Mouse (Mus musculus): Measurements from ENCODE around the gene Apol9a. TPM values are rescaled to one million over a fixed set of nuclear protein-coding genes. Genes with fewer than 3 reads are reported as not detected.
"Not testable (repeated sequence)": the region's sequence is repeated elsewhere in the genome, so short reads cannot be mapped to it uniquely, and the experiment has no call there.

The Apol9a gene
- 0.44 and 0.55 TPM in 2 replicates for polyA plus RNA-seq (2015; fragmentation: Nextera tagmentation; extraction: Ambion mirVana)

DNA sequence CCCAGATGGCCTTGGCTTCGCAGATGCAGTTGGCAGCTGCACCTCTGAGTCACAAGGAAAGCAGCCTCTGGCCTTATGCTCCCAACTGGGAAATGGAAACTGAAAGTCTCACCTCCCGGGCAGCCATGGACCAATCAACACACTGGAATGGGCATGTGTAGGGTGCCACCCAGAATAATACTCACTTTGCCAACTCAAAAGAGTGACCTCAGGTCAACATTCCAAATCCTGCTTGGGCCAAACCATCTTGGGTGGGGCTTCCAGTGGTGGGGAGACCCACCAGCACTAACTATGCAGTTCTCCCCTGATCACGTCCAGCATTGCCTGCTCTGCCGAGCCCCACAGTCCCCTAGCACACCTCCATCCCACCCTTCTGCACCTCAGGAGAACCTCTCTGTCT lies at the start of gene Apol9a:
Apol9a (minus strand) TSS at position 101 of the 400 bp plus-strand sequence.
- not testable (repeated sequence) for H3K36me3 ChIP-seq (ENCODE audit: control insufficient read depth, insufficient read depth, low read length); H3K9ac ChIP-seq (ENCODE audit: low read depth, low read length); H3K9me3 ChIP-seq (ENCODE audit: control insufficient read depth, low read length); ATAC-seq; H3K27me3 ChIP-seq (replicated peaks; ENCODE audit: control insufficient read depth, insufficient read depth, low read length); H3K4me1 ChIP-seq (ENCODE audit: control insufficient read depth, insufficient read depth, low read length); H3K4me2 ChIP-seq (ENCODE audit: low read depth, low read length); H3K27ac ChIP-seq (ENCODE audit: low read length); H3K4me3 ChIP-seq (ENCODE audit: low read length)
- WGBS, result 86% methylated on average over 1 of the region's 4 CpGs

DNA sequence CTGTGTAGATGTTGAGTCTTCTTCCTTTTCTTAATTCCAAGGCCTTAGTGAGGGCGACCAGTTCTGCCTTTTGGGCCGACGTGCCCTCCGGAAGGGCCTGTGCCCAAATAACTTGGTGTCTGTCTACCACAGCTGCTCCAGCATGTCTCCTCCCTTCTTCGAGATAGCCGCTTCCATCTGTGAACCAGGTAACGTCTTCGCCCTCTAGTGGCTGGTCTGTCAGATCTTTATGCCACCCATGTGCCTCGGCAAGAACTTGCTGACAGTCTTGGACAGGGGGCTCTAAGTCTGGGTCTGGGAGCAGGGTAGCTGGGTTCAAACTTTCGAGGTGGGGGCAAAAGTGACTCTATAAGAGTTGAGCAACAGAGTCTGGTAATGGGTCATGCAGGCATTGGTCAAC lies 39.0 kb upstream of the Apol9a start:
- H3K4me1 ChIP-seq (ENCODE audit: control insufficient read depth, insufficient read depth, low read length), result not testable (repeated sequence)
- 52% methylated on average over 10 of the region's 10 CpGs for WGBS

DNA sequence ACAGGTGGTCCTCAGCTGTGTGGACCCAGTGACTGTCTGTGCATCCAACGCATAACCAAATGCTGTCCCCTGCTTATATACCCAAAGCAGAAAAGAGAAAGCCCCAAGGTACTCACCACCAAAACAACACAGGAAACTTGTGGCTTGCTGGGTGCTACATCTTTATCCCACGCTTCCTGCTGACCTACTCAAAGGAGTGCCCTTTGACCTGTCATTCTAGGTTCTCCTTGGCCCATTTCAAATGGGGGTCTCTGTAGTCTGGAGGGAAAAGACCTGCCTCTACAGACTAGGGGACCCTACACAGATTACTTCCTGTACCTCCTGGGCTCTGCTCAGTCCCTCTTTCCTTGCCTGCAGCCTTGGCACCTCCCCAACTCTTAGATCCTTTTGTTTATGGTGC lies 36.5 kb upstream of the Apol9a start, which contains the start of gene Apol7b:
Apol7b (minus strand) TSS at position 101 of the 400 bp plus-strand sequence.
- not testable (repeated sequence) for H3K27me3 ChIP-seq (replicated peaks; ENCODE audit: control insufficient read depth, insufficient read depth, low read length); H3K9ac ChIP-seq (ENCODE audit: low read depth, low read length); H3K27ac ChIP-seq (ENCODE audit: low read length); ATAC-seq; H3K4me3 ChIP-seq (ENCODE audit: low read length); H3K4me2 ChIP-seq (ENCODE audit: low read depth, low read length); H3K9me3 ChIP-seq (ENCODE audit: control insufficient read depth, low read length); H3K4me1 ChIP-seq (ENCODE audit: control insufficient read depth, insufficient read depth, low read length); H3K36me3 ChIP-seq (ENCODE audit: control insufficient read depth, insufficient read depth, low read length)
- WGBS, result 94% methylated on average over 2 of the region's 2 CpGs

More for the DNA sequence above, 39.0 kb upstream of the Apol9a start:
- not testable (repeated sequence) for H3K4me3 ChIP-seq (ENCODE audit: low read length); H3K36me3 ChIP-seq (ENCODE audit: control insufficient read depth, insufficient read depth, low read length); H3K4me2 ChIP-seq (ENCODE audit: low read depth, low read length); H3K9ac ChIP-seq (ENCODE audit: low read depth, low read length); H3K9me3 ChIP-seq (ENCODE audit: control insufficient read depth, low read length); H3K27ac ChIP-seq (ENCODE audit: low read length); H3K27me3 ChIP-seq (replicated peaks; ENCODE audit: control insufficient read depth, insufficient read depth, low read length); ATAC-seq

DNA sequence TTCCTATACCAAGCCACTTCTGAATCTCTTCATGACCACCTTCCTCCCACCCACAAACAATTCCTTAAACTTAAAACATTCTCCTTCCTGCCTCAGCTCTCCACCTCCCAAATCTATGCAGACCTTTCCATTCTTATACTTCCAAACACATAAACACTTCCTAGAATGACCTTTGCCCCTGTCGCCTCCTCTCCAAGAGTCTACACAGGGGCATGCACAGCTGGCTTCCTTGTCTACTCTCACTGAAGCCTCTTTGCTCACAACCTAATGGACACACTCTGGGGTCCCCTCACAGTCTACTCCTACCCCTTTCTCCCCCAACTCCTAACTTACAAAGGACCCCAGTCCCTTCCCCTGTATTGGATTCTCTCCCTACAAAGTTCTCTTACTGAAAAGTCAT lies 34.7 kb upstream of the Apol9a start:
- H3K9me3 ChIP-seq (ENCODE audit: control insufficient read depth, low read length); H3K4me2 ChIP-seq (ENCODE audit: low read depth, low read length); H3K4me1 ChIP-seq (ENCODE audit: control insufficient read depth, insufficient read depth, low read length); H3K36me3 ChIP-seq (ENCODE audit: control insufficient read depth, insufficient read depth, low read length); H3K9ac ChIP-seq (ENCODE audit: low read depth, low read length); H3K27me3 ChIP-seq (replicated peaks; ENCODE audit: control insufficient read depth, insufficient read depth, low read length); H3K27ac ChIP-seq (ENCODE audit: low read length); H3K4me3 ChIP-seq (ENCODE audit: low read length): not testable (repeated sequence)
- 70% methylated on average over 1 of the region's 1 CpGs for WGBS
- peak; percentile 70; the same call in 1 of the 2 replicates for ATAC-seq

DNA sequence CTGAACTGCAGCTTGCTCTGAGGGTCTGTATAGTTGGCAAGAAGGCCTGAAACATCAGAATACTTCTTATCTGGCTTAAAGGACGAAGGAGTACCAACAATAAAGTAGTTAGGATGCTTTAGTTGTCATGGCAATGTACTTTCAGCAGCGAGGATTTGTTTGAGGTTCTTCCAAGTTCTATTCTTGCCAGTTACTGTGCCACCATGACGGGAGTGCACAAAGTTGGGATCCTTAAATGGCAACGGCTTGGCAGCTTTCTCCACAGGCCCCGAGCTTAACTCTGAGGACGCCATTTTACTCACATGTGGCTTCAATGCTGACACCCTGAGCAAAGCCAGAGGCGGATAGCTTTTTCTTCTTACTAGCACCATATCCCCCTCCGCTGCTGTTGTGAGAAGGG lies 33.8 kb upstream of the Apol9a start:
- not testable (repeated sequence) for H3K4me3 ChIP-seq (ENCODE audit: low read length); H3K27ac ChIP-seq (ENCODE audit: low read length); H3K36me3 ChIP-seq (ENCODE audit: control insufficient read depth, insufficient read depth, low read length); H3K9me3 ChIP-seq (ENCODE audit: control insufficient read depth, low read length); H3K4me1 ChIP-seq (ENCODE audit: control insufficient read depth, insufficient read depth, low read length); H3K9ac ChIP-seq (ENCODE audit: low read depth, low read length); ATAC-seq; H3K4me2 ChIP-seq (ENCODE audit: low read depth, low read length); H3K27me3 ChIP-seq (replicated peaks; ENCODE audit: control insufficient read depth, insufficient read depth, low read length)
- WGBS, result 81% methylated on average over 7 of the region's 8 CpGs

DNA sequence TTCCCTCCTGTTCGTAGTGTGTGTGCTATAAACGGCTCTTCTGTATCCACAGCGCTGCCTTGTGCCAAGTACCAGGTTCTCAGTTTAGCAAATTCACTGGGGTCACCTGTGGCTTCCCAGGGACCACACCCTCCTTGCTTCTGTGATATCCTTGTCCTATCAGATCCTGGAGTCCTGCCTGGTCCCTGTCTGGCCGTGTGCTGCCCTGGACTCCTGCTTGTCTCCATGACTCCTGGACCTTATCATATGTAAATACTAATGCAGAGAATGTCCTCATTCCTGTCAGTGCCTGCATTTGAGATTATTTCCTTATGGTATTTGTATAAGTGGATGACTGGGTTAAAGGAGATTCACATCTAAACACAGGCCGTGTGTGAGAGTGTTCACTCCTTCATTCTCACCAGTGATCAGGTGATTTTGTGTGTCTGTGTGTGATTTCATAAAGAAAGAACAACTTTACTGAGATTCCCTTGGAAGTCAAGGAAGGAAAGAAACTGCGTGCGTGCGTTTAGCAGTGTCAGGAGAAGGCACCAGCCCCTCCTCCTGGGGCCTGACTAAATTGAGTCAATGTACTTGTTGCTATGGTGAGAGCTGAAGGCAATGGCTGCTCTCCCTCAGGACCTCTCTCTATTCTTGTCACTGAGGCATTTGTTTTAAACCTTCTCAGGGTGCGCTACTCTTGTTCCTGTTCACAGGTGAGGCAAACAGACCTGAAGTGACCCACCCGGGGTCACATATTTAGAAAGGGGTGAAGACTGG lies 17.9 kb upstream of the Apol9a start:
- not testable (repeated sequence) for H3K9ac ChIP-seq (ENCODE audit: low read depth, low read length); H3K4me3 ChIP-seq (ENCODE audit: low read length); H3K27me3 ChIP-seq (replicated peaks; ENCODE audit: control insufficient read depth, insufficient read depth, low read length); H3K4me1 ChIP-seq (ENCODE audit: control insufficient read depth, insufficient read depth, low read length); H3K27ac ChIP-seq (ENCODE audit: low read length); H3K36me3 ChIP-seq (ENCODE audit: control insufficient read depth, insufficient read depth, low read length); H3K4me2 ChIP-seq (ENCODE audit: low read depth, low read length); H3K9me3 ChIP-seq (ENCODE audit: control insufficient read depth, low read length)
- WGBS, result 42% methylated on average over 8 of the region's 10 CpGs
- peak; percentile 96 for ATAC-seq

DNA sequence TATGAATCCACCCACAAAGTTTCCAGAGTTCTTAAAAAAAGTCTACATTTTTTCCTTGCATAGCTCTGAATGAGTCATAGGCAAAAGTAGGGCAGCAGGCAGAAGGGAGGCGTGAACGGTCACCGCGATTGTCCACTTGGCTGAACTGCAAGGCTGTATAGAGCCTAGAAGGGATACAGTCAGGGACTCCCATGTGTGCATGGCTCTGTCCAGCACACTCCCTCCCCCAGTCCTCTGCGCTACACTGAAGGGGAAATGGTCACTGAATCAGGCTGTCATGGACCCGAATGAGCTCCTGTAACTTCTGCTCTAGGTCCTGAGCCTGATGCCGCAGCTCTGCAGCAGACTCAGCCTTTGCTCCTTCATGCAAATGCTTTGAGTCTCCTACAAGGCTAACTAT lies 12.0 kb upstream of the Apol9a start:
- 63% methylated on average over 3 of the region's 7 CpGs for WGBS
- peak; percentile 56; the same call in 1 of the 2 replicates for ATAC-seq
- H3K27ac ChIP-seq (ENCODE audit: low read length); H3K4me3 ChIP-seq (ENCODE audit: low read length); H3K9me3 ChIP-seq (ENCODE audit: control insufficient read depth, low read length); H3K27me3 ChIP-seq (replicated peaks; ENCODE audit: control insufficient read depth, insufficient read depth, low read length); H3K4me1 ChIP-seq (ENCODE audit: control insufficient read depth, insufficient read depth, low read length); H3K9ac ChIP-seq (ENCODE audit: low read depth, low read length); H3K36me3 ChIP-seq (ENCODE audit: control insufficient read depth, insufficient read depth, low read length); H3K4me2 ChIP-seq (ENCODE audit: low read depth, low read length): not testable (repeated sequence)

DNA sequence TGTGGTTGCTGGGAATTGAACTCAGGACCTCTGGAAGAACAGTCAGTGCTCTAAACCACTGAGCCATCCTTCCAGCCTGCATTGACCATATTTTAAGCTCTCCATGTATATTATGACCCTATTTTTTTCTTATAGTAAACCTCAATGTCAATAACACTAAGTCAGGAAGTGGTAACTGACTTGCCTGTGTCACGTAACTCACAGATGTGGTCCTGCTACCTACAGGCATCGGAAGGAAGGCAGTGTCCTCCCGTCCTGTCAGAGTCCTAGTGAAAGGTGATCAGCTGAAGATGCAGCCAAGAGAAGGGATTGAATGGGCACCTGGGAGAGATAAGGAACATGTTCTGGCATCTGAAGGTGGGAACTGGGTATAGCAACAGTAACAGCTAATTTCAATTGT lies 8.7 kb upstream of the Apol9a start:
- not testable (repeated sequence) for H3K9me3 ChIP-seq (ENCODE audit: control insufficient read depth, low read length); ATAC-seq; H3K4me1 ChIP-seq (ENCODE audit: control insufficient read depth, insufficient read depth, low read length); H3K9ac ChIP-seq (ENCODE audit: low read depth, low read length); H3K4me2 ChIP-seq (ENCODE audit: low read depth, low read length); H3K4me3 ChIP-seq (ENCODE audit: low read length); H3K27me3 ChIP-seq (replicated peaks; ENCODE audit: control insufficient read depth, insufficient read depth, low read length); H3K27ac ChIP-seq (ENCODE audit: low read length); H3K36me3 ChIP-seq (ENCODE audit: control insufficient read depth, insufficient read depth, low read length)
- no CpG with 5 or more reads among the region's 3 CpGs for WGBS

DNA sequence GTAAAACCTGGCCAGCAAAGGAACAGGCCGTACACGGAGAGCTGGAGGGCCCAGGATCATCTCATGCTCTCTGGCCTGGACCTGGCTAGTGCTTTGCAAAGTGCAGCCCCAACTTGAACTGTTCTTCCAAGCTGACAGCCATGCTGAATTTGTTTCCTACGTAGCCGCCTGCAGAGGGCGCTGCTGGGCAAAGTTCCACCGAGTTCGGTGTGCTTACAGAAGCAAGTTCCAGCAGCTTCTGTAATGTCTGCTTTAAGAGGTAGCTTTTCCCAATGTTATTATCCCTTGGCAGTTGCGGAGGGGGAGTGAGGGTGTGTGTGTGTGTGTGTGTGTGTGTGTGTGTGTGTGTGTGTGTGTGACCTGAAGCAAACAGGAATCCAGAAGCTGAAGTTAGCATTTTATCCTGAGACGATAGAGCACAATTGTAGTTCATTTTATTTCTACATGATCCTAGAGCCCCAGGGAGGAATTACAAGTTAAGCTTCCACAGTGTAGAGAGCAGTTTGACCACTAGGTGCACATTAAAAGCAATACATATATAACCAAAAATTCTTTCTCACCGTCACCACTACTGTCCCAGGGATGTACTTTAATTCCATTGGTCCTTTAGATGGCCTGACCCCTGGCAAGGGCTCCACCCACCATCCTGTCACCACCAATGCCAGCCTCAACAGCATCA lies 5.9 kb upstream of the Apol9a start:
- not testable (repeated sequence) for H3K4me1 ChIP-seq (ENCODE audit: control insufficient read depth, insufficient read depth, low read length); H3K36me3 ChIP-seq (ENCODE audit: control insufficient read depth, insufficient read depth, low read length); ATAC-seq; H3K4me2 ChIP-seq (ENCODE audit: low read depth, low read length); H3K4me3 ChIP-seq (ENCODE audit: low read length); H3K9me3 ChIP-seq (ENCODE audit: control insufficient read depth, low read length); H3K9ac ChIP-seq (ENCODE audit: low read depth, low read length); H3K27ac ChIP-seq (ENCODE audit: low read length); H3K27me3 ChIP-seq (replicated peaks; ENCODE audit: control insufficient read depth, insufficient read depth, low read length)
- 27% methylated on average over 2 of the region's 10 CpGs for WGBS

Data from intestine, embryonic 16.5 days (tissue).